Mouse (Mus musculus): ENCODE results near the gene Hoxc11. TPM values are rescaled to one million over a fixed set of nuclear protein-coding genes. Genes with fewer than 3 reads are reported as not detected.
A peak's percentile ranks its signal among the peaks of the same experiment; 100 is the strongest.

Gene Hoxc11
- 1.5 and 1.8 TPM in 2 replicates for polyA plus RNA-seq (2015; fragmentation: Nextera tagmentation; extraction: Ambion mirVana)

GRCm38 (mm10) chr15:102954192-102955006, at the start of gene Hoxc11:
Gene Hoxc11 (plus strand): TSS chr15:102954427.
- H3K4me1 ChIP-seq (replicated peaks; ENCODE audit: insufficient read depth, low read length): peaks cover 13% of the 10 kb centered on the region
- H3K4me2 ChIP-seq (ENCODE audit: low read length): peak within 1 kb of the TSS; percentile 85
- peak within 1 kb of the TSS; percentile 72 for H3K9ac ChIP-seq (ENCODE audit: low read depth, low read length)
- peaks cover 28% of the 10 kb centered on the region for H3K27me3 ChIP-seq (ENCODE audit: insufficient read depth, low read length)
- no peak for TF ChIP-seq CTCF (IDR thresholded peaks at IDR 0.05; ENCODE audit: low read depth)
- no peaks in the 10 kb centered on the region for H3K36me3 ChIP-seq (ENCODE audit: insufficient read depth, low read length)
- ATAC-seq (replicated peaks; ENCODE audit: low FRiP score, low read depth): 0 out of 2 replicates have a peak, but pooled peaks have one; percentile 15
- peak; percentile 57 for DNase-seq (ENCODE audit: low spot score)
- no peaks in the 10 kb centered on the region for H3K9me3 ChIP-seq (replicated peaks; ENCODE audit: low read length)
- H3K4me3 ChIP-seq (replicated peaks; ENCODE audit: low read depth, low read length): peak within 1 kb of the TSS; percentile 59
- H3K27ac ChIP-seq: peak within 1 kb of the TSS; percentile 82
- under 1% methylated on average over 56 of the region's 57 CpGs for WGBS

GRCm38 (mm10) chr15:102904946-102905345, 49.3 kb upstream of the Hoxc11 start:
- Histone ChIP-seq H3K36me3 (ENCODE audit: insufficient read depth, low read length) (no peaks in the 10 kb centered on the region), H3K27me3 (ENCODE audit: insufficient read depth, low read length) (peaks cover 63% of the 10 kb centered on the region), H3K4me2 (ENCODE audit: low read length) (no peak overlapping the region), H3K9ac (ENCODE audit: low read depth, low read length) (no peak overlapping the region), H3K4me1 (replicated peaks; ENCODE audit: insufficient read depth, low read length) (no peaks in the 10 kb centered on the region), H3K9me3 (replicated peaks; ENCODE audit: low read length) (no peaks in the 10 kb centered on the region), H3K27ac (no peak overlapping the region), H3K4me3 (replicated peaks; ENCODE audit: low read depth, low read length) (no peak overlapping the region)
- ATAC-seq (replicated peaks; ENCODE audit: low FRiP score, low read depth) (no peak), DNase-seq (ENCODE audit: low spot score) (no peak)
- 39% methylated on average over 1 of the region's 1 CpGs for WGBS
- no peak for TF ChIP-seq CTCF (IDR thresholded peaks at IDR 0.05; ENCODE audit: low read depth)

GRCm38 (mm10) chr15:102909536-102909935, 44.7 kb upstream of the Hoxc11 start:
- H3K27ac ChIP-seq: no peak overlapping the region
- no peaks in the 10 kb centered on the region for H3K4me1 ChIP-seq (replicated peaks; ENCODE audit: insufficient read depth, low read length)
- H3K36me3 ChIP-seq (ENCODE audit: insufficient read depth, low read length): no peaks in the 10 kb centered on the region
- H3K9ac ChIP-seq (ENCODE audit: low read depth, low read length): no peak overlapping the region
- peaks cover 83% of the 10 kb centered on the region for H3K27me3 ChIP-seq (ENCODE audit: insufficient read depth, low read length)
- H3K9me3 ChIP-seq (replicated peaks; ENCODE audit: low read length): no peaks in the 10 kb centered on the region
- WGBS: 3% methylated on average over 4 of the region's 4 CpGs
- H3K4me2 ChIP-seq (ENCODE audit: low read length): no peak overlapping the region
- no peak for TF ChIP-seq CTCF (IDR thresholded peaks at IDR 0.05; ENCODE audit: low read depth)
- H3K4me3 ChIP-seq (replicated peaks; ENCODE audit: low read depth, low read length): no peak overlapping the region
- DNase-seq (ENCODE audit: low spot score): no peak
- ATAC-seq (replicated peaks; ENCODE audit: low FRiP score, low read depth): no peak

- H3K27ac ChIP-seq: no peak overlapping the region
- H3K9ac ChIP-seq (ENCODE audit: low read depth, low read length): no peak overlapping the region
- no peak overlapping the region for H3K4me3 ChIP-seq (replicated peaks; ENCODE audit: low read depth, low read length)
- H3K9me3 ChIP-seq (replicated peaks; ENCODE audit: low read length): no peaks in the 10 kb centered on the region
- no peaks in the 10 kb centered on the region for H3K4me1 ChIP-seq (replicated peaks; ENCODE audit: insufficient read depth, low read length)
- ATAC-seq (replicated peaks; ENCODE audit: low FRiP score, low read depth) (no peak), DNase-seq (ENCODE audit: low spot score) (no peak)
- H3K36me3 ChIP-seq (ENCODE audit: insufficient read depth, low read length): no peaks in the 10 kb centered on the region
- WGBS: under 1% methylated on average over 18 of the region's 18 CpGs
- no peak overlapping the region for H3K4me2 ChIP-seq (ENCODE audit: low read length)
- no peak for TF ChIP-seq CTCF (IDR thresholded peaks at IDR 0.05; ENCODE audit: low read depth)
- H3K27me3 ChIP-seq (ENCODE audit: insufficient read depth, low read length): peaks cover 85% of the 10 kb centered on the region
Measured at GRCm38 (mm10) chr15:102910038-102910437, 44.2 kb upstream of the Hoxc11 start.

GRCm38 (mm10) chr15:102910496-102911095, 43.6 kb upstream of the Hoxc11 start:
- H3K4me1 ChIP-seq (replicated peaks; ENCODE audit: insufficient read depth, low read length): no peaks in the 10 kb centered on the region
- H3K9ac ChIP-seq (ENCODE audit: low read depth, low read length): no peak overlapping the region
- no peak for ATAC-seq (replicated peaks; ENCODE audit: low FRiP score, low read depth)
- 1% methylated on average over 22 of the region's 22 CpGs for WGBS
- no peaks in the 10 kb centered on the region for H3K36me3 ChIP-seq (ENCODE audit: insufficient read depth, low read length)
- TF ChIP-seq CTCF (IDR thresholded peaks at IDR 0.05; ENCODE audit: low read depth): no peak
- no peak overlapping the region for H3K4me2 ChIP-seq (ENCODE audit: low read length)
- H3K27me3 ChIP-seq (ENCODE audit: insufficient read depth, low read length): peaks cover 85% of the 10 kb centered on the region
- H3K4me3 ChIP-seq (replicated peaks; ENCODE audit: low read depth, low read length): no peak overlapping the region
- H3K27ac ChIP-seq: no peak overlapping the region
- H3K9me3 ChIP-seq (replicated peaks; ENCODE audit: low read length): no peaks in the 10 kb centered on the region
- DNase-seq (ENCODE audit: low spot score): no peak

GRCm38 (mm10) chr15:102913038-102913585, 41.1 kb upstream of the Hoxc11 start:
- no peak for TF ChIP-seq CTCF (IDR thresholded peaks at IDR 0.05; ENCODE audit: low read depth)
- H3K4me2 ChIP-seq (ENCODE audit: low read length): no peak overlapping the region
- 1% methylated on average over 19 of the region's 19 CpGs for WGBS
- H3K4me3 ChIP-seq (replicated peaks; ENCODE audit: low read depth, low read length): no peak overlapping the region
- H3K27me3 ChIP-seq (ENCODE audit: insufficient read depth, low read length): peaks cover 89% of the 10 kb centered on the region
- no peaks in the 10 kb centered on the region for H3K9me3 ChIP-seq (replicated peaks; ENCODE audit: low read length)
- no peaks in the 10 kb centered on the region for H3K4me1 ChIP-seq (replicated peaks; ENCODE audit: insufficient read depth, low read length)
- DNase-seq (ENCODE audit: low spot score) (no peak), ATAC-seq (replicated peaks; ENCODE audit: low FRiP score, low read depth) (no peak)
- no peak overlapping the region for H3K9ac ChIP-seq (ENCODE audit: low read depth, low read length)
- H3K27ac ChIP-seq: no peak overlapping the region
- no peaks in the 10 kb centered on the region for H3K36me3 ChIP-seq (ENCODE audit: insufficient read depth, low read length)

All from kidney, postnatal 0 days (tissue).